Mouse (Mus musculus) C2C12 (cell line): ENCODE results near the gene Gm37240.

Source experiments
- CEBPB ChIP-seq: IDR thresholded peaks from one replicate; pipeline ENCODE4 v1.6.1; 2011; ENCODE audit warnings: low read depth, mild to moderate bottlenecking, control low read depth, moderate library complexity
- CTCF ChIP-seq: IDR thresholded peaks from one replicate; pipeline ENCODE4 v1.5.1; 2011; ENCODE audit not compliant: control insufficient read depth, insufficient read depth, insufficient read length
- MAX ChIP-seq: IDR thresholded peaks from one replicate; pipeline ENCODE4 v1.6.1; 2011; ENCODE audit warnings: mild to moderate bottlenecking, control low read depth
- MYOG ChIP-seq: IDR thresholded peaks from one replicate; pipeline ENCODE4 v1.6.1; 2011; ENCODE audit not compliant: control insufficient read depth, insufficient read length; ENCODE audit errors: extremely low read depth

GRCm38 (mm10) chr3:85339926-85340325, 547.4 kb downstream of the Gm37240 start:
- TF ChIP-seq CTCF (no peak), CEBPB (no peak), MYOG (no peak), MAX (no peak)
